Mouse (Mus musculus) lung, embryonic 15.5 days (tissue): ENCODE data around the gene Itgb6. TPM values are rescaled to one million over a fixed set of nuclear protein-coding genes. Genes with fewer than 3 reads are reported as not detected.

ENCODE experiments used
- ATAC-seq: fragments of 200-750 bp; cut with Nextera tagmentation; 2 replicates; pipeline ENCODE4 v1.8.0; 2017; ENCODE audit warnings: moderate number of reproducible peaks, borderline replicate concordance; ENCODE audit not compliant: low FRiP score, low TSS enrichment; ENCODE audit errors: extremely low read depth
- H3K27ac ChIP-seq: fragments of 300-500 bp; sonication (generic); 2 replicates; pipeline ENCODE4 v1.5.1; 2015; ENCODE audit warnings: moderate library complexity, mild to moderate bottlenecking, inconsistent platforms
- H3K27me3 ChIP-seq: fragments of 300-500 bp; sonication (generic); 2 replicates; pipeline ENCODE4 v1.6.1; 2015; ENCODE audit warnings: inconsistent platforms
- H3K36me3 ChIP-seq: fragments of 300-500 bp; sonication (generic); 2 replicates; pipeline ENCODE4 v1.6.1; 2015; ENCODE audit warnings: inconsistent platforms
- H3K4me1 ChIP-seq: fragments of 300-500 bp; sonication (generic); 2 replicates; pipeline ENCODE4 v1.6.1; 2015; ENCODE audit warnings: inconsistent platforms
- H3K4me2 ChIP-seq: fragments of 300-500 bp; sonication (generic); 2 replicates; pipeline ENCODE4 v1.6.1; 2015; ENCODE audit warnings: inconsistent platforms, mild to moderate bottlenecking, moderate library complexity
- H3K4me3 ChIP-seq: fragments of 300-500 bp; sonication (generic); 2 replicates; pipeline ENCODE4 v1.5.1; 2015; ENCODE audit warnings: mild to moderate bottlenecking, inconsistent platforms
- H3K9ac ChIP-seq: fragments of 300-500 bp; sonication (generic); 2 replicates; pipeline ENCODE4 v1.6.1; 2015; ENCODE audit warnings: inconsistent platforms
- H3K9me3 ChIP-seq: fragments of 300-500 bp; sonication (generic); 2 replicates; pipeline ENCODE4 v1.6.1; 2016; ENCODE audit warnings: inconsistent platforms
- WGBS: fragments of 180-500 bp; shearing (Covaris S2); methylation state at CpG from one replicate; pipeline ENCODE4 v1.1.7; 2015; 5-methylcytosine and 5-hydroxymethylcytosine counted together
- polyA plus RNA-seq: library from polyadenylated mRNA; unstranded; fragments of >200 nt; fragmentation: Nextera tagmentation; extraction: Ambion mirVana; gene quantifications from 2 replicates; pipeline ENCODE4 v1.2.1, GENCODE M21; 2015

Gene Itgb6
- polyA plus RNA-seq, 1 experiment from 2014 or later = 6.4 TPM

- H3K4me2 ChIP-seq = no peak overlapping the region
- ATAC-seq = no peak
- H3K4me1 ChIP-seq = no peaks in the 10 kb centered on the region
- H3K9me3 ChIP-seq = no peaks in the 10 kb centered on the region
- H3K4me3 ChIP-seq = no peak overlapping the region
- WGBS = 77% methylated on average over 1 of the region's 1 CpGs
- no peak overlapping the region for H3K27ac ChIP-seq
- H3K36me3 ChIP-seq = no peaks in the 10 kb centered on the region
- no peaks in the 10 kb centered on the region for H3K27me3 ChIP-seq
- no peak overlapping the region for H3K9ac ChIP-seq
These were observed 51.2 kb downstream of the Itgb6 start for GRCm38 (mm10) chr2:60671215-60671614.

GRCm38 (mm10) chr2:60663071-60663470 lies 59.4 kb downstream of the Itgb6 start:
- Histone ChIP-seq H3K27ac (no peak overlapping the region), H3K9me3 (no peaks in the 10 kb centered on the region), H3K27me3 (no peaks in the 10 kb centered on the region), H3K36me3 (no peaks in the 10 kb centered on the region), H3K9ac (no peak overlapping the region), H3K4me1 (peaks cover 21% of the 10 kb centered on the region), H3K4me2 (no peak overlapping the region), H3K4me3 (no peak overlapping the region)
- WGBS = 42% methylated on average over 1 of the region's 1 CpGs
- no peak for ATAC-seq

- H3K27ac ChIP-seq = no peak overlapping the region
- H3K27me3 ChIP-seq = no peaks in the 10 kb centered on the region
- H3K36me3 ChIP-seq = no peaks in the 10 kb centered on the region
- H3K9me3 ChIP-seq = no peaks in the 10 kb centered on the region
- peak; percentile 55; the same call in 1 of the 2 replicates for ATAC-seq
- H3K9ac ChIP-seq = no peak overlapping the region
- no peak overlapping the region for H3K4me2 ChIP-seq
- H3K4me1 ChIP-seq = peaks cover 21% of the 10 kb centered on the region
- 41% methylated on average over 4 of the region's 4 CpGs for WGBS
- H3K4me3 ChIP-seq = no peak overlapping the region
These were observed 62.5 kb downstream of the Itgb6 start for GRCm38 (mm10) chr2:60659993-60660392.

GRCm38 (mm10) chr2:60658992-60659391 lies 63.5 kb downstream of the Itgb6 start:
- WGBS = 42% methylated on average over 3 of the region's 3 CpGs
- no peak overlapping the region for H3K4me3 ChIP-seq
- no peak; the same call in 1 of the 2 replicates for ATAC-seq

GRCm38 (mm10) chr2:60654828-60655227 lies 67.6 kb downstream of the Itgb6 start:
- Histone ChIP-seq H3K4me3 (no peak overlapping the region), H3K9ac (no peak overlapping the region), H3K27ac (no peak overlapping the region), H3K36me3 (no peaks in the 10 kb centered on the region), H3K27me3 (no peaks in the 10 kb centered on the region), H3K4me2 (no peak overlapping the region), H3K4me1 (peaks cover 6% of the 10 kb centered on the region; the same call in 1 of the 2 replicates), H3K9me3 (no peaks in the 10 kb centered on the region)
- no peak for ATAC-seq
- WGBS = 40% methylated on average over 4 of the region's 4 CpGs

More at GRCm38 (mm10) chr2:60658992-60659391, 63.5 kb downstream of the Itgb6 start:
- Histone ChIP-seq H3K27ac (no peak overlapping the region), H3K36me3 (no peaks in the 10 kb centered on the region), H3K4me2 (no peak overlapping the region), H3K9me3 (no peaks in the 10 kb centered on the region), H3K4me1 (peaks cover 21% of the 10 kb centered on the region), H3K27me3 (no peaks in the 10 kb centered on the region), H3K9ac (no peak overlapping the region)

- Histone ChIP-seq H3K9ac (no peak overlapping the region), H3K4me3 (no peak overlapping the region), H3K27me3 (no peaks in the 10 kb centered on the region), H3K4me1 (no peaks in the 10 kb centered on the region), H3K4me2 (no peak overlapping the region), H3K36me3 (no peaks in the 10 kb centered on the region), H3K27ac (no peak overlapping the region), H3K9me3 (no peaks in the 10 kb centered on the region)
- ATAC-seq = peak; percentile 59; the same call in 1 of the 2 replicates
- 62% methylated on average over 5 of the region's 5 CpGs for WGBS
These were observed 72.3 kb downstream of the Itgb6 start for GRCm38 (mm10) chr2:60650155-60650554.

GRCm38 (mm10) chr2:60647650-60648049 lies 74.8 kb downstream of the Itgb6 start:
- Histone ChIP-seq H3K27ac (no peak overlapping the region), H3K9me3 (no peaks in the 10 kb centered on the region), H3K36me3 (no peaks in the 10 kb centered on the region), H3K4me2 (no peak overlapping the region), H3K9ac (no peak overlapping the region), H3K27me3 (no peaks in the 10 kb centered on the region), H3K4me1 (no peaks in the 10 kb centered on the region), H3K4me3 (no peak overlapping the region)
- WGBS = 58% methylated on average over 5 of the region's 5 CpGs
- ATAC-seq = no peak

GRCm38 (mm10) chr2:60646583-60646982 lies 75.9 kb downstream of the Itgb6 start:
- no peaks in the 10 kb centered on the region for H3K36me3 ChIP-seq
- H3K4me1 ChIP-seq = no peaks in the 10 kb centered on the region
- no peak for ATAC-seq
- H3K9ac ChIP-seq = no peak overlapping the region
- H3K4me3 ChIP-seq = no peak overlapping the region
- H3K27me3 ChIP-seq = no peaks in the 10 kb centered on the region
- H3K27ac ChIP-seq = no peak overlapping the region
- 75% methylated on average over 6 of the region's 6 CpGs for WGBS
- H3K9me3 ChIP-seq = no peaks in the 10 kb centered on the region
- H3K4me2 ChIP-seq = no peak overlapping the region

GRCm38 (mm10) chr2:60643406-60643805 lies 79.0 kb downstream of the Itgb6 start:
- H3K9ac ChIP-seq = no peak overlapping the region
- 81% methylated on average over 3 of the region's 3 CpGs for WGBS
- no peaks in the 10 kb centered on the region for H3K27me3 ChIP-seq
- no peaks in the 10 kb centered on the region for H3K9me3 ChIP-seq
- no peaks in the 10 kb centered on the region for H3K36me3 ChIP-seq
- no peak for ATAC-seq
- H3K27ac ChIP-seq = no peak overlapping the region
- H3K4me2 ChIP-seq = no peak overlapping the region
- H3K4me3 ChIP-seq = no peak overlapping the region
- no peaks in the 10 kb centered on the region for H3K4me1 ChIP-seq

- Histone ChIP-seq H3K27me3 (no peaks in the 10 kb centered on the region), H3K9ac (no peak overlapping the region), H3K4me3 (no peak overlapping the region), H3K9me3 (no peaks in the 10 kb centered on the region), H3K4me1 (peaks cover 3% of the 10 kb centered on the region), H3K4me2 (no peak overlapping the region), H3K27ac (no peak overlapping the region), H3K36me3 (no peaks in the 10 kb centered on the region)
- WGBS = 87% methylated on average over 7 of the region's 7 CpGs
- no peak for ATAC-seq
These were observed 79.8 kb downstream of the Itgb6 start for GRCm38 (mm10) chr2:60642606-60643005.

GRCm38 (mm10) chr2:60640342-60640672 lies 82.1 kb downstream of the Itgb6 start:
- Histone ChIP-seq H3K9ac (no peak overlapping the region), H3K4me3 (no peak overlapping the region), H3K9me3 (no peaks in the 10 kb centered on the region), H3K27me3 (no peaks in the 10 kb centered on the region), H3K27ac (0 out of 2 replicates have a peak overlapping the region, but pooled peaks have one; percentile 15), H3K36me3 (no peaks in the 10 kb centered on the region), H3K4me2 (no peak overlapping the region), H3K4me1 (peaks cover 17% of the 10 kb centered on the region)
- no peak for ATAC-seq
- WGBS = 32% methylated on average over 7 of the region's 7 CpGs

GRCm38 (mm10) chr2:60639617-60640341 lies 82.7 kb downstream of the Itgb6 start:
- no peak for ATAC-seq
- H3K9ac ChIP-seq = no peak overlapping the region
- no peak overlapping the region for H3K4me2 ChIP-seq
- no peaks in the 10 kb centered on the region for H3K36me3 ChIP-seq
- H3K4me1 ChIP-seq = peaks cover 17% of the 10 kb centered on the region
- no peak overlapping the region for H3K27ac ChIP-seq
- 59% methylated on average over 10 of the region's 10 CpGs for WGBS
- no peak overlapping the region for H3K4me3 ChIP-seq
- no peaks in the 10 kb centered on the region for H3K9me3 ChIP-seq
- no peaks in the 10 kb centered on the region for H3K27me3 ChIP-seq
